Comparison of ENCODE assay signal across 14 mouse cellular contexts in the genomic region with DNA sequence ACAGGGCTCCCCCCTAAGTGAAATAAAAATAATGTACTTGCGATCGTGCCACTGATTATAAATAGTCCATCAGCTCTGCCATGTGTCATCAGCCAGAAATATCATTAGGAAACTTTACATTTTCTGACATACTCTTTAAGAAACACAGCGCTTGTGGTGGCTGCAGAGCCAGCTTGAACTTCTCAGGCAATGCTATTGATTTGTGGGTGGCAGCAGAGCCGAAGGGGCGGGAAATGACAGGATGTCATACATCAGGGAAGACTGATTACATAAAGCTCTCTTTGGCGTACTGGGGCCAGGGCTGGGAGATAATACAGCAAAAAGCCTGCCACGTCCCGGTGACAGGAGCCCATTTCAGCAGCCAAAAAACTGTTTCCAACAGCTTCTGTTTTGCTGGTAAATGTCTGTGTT.
DNase-seq lines count a peak whose midpoint lies in the region; ATAC-seq and TF ChIP-seq lines count a peak whose summit lies in the region.
"Had no signal": no experiment of that assay in that cellular context is flagged by ENCODE, and none has a peak within 500 bp of the region (broad histone marks: within the 10 kb centered on the region; RNA-seq: fewer than 3 reads in every experiment).

No protein-coding gene starts in this region.

- H3K9ac ChIP-seq in liver, postnatal 0 days (replicated peaks), result no peak overlapping the region
- H3K9ac ChIP-seq: embryonic facial prominence, embryonic 12.5 days; limb, embryonic 12.5 days; neural tube, embryonic 12.5 days had no signal

- no peak overlapping the region for H3K27ac ChIP-seq in liver, postnatal 0 days (ENCODE audit: low read depth)
- H3K27ac ChIP-seq: embryonic facial prominence, embryonic 12.5 days; limb, embryonic 12.5 days; neural tube, embryonic 12.5 days had no signal

- 21% methylated on average over 8 of the region's 8 CpGs for WGBS in liver, postnatal 0 days (ENCODE audit: insufficient replicate concordance)

- DNase-seq in cerebellum, adult 18-20 months, result peak; percentile 28 to 32
- no peak for DNase-seq in cerebellum, postnatal 14 days
- DNase-seq in layer of hippocampus, adult 11-12 months (ENCODE audit: low spot score), result peak; percentile 23
- no peak for DNase-seq in layer of hippocampus, adult 9-10 months (ENCODE audit: low spot score)
- DNase-seq in layer of hippocampus, adult 8-10 months (ENCODE audit: low spot score in 2 of 2), result peak; percentile 34 to 44
- peak; percentile 27 for DNase-seq in liver, postnatal 0 days
- DNase-seq in adrenal gland, postnatal 25 days, result no peak
- no peak for DNase-seq in lung, postnatal 36 days
- DNase-seq: adrenal gland, postnatal 36 days; kidney, adult 9 months; spleen, adult 18-20 months had no signal

- H3K4me2 ChIP-seq in liver, postnatal 0 days (ENCODE audit: low read depth, low read length), result no peak overlapping the region; the same call in 1 of the 2 replicates
- H3K4me2 ChIP-seq: embryonic facial prominence, embryonic 12.5 days; limb, embryonic 12.5 days; neural tube, embryonic 12.5 days had no signal

- TF ChIP-seq CTCF in liver, postnatal 0 days (IDR thresholded peaks at IDR 0.05; ENCODE audit: low read depth), result no peak

- H3K4me3 ChIP-seq in liver, postnatal 0 days (ENCODE audit: low read depth, low read length), result no peak overlapping the region
- H3K4me3 ChIP-seq: embryonic facial prominence, embryonic 12.5 days; limb, embryonic 12.5 days; neural tube, embryonic 12.5 days had no signal

- TF ChIP-seq EP300 in liver, postnatal 0 days (IDR thresholded peaks at IDR 0.05; ENCODE audit: low read depth), result no peak

- ATAC-seq in liver, postnatal 0 days, result peak; percentile 51

- H3K36me3 ChIP-seq in liver, postnatal 0 days (replicated peaks; ENCODE audit: insufficient read depth, low read length), result no peaks in the 10 kb centered on the region
- H3K36me3 ChIP-seq: embryonic facial prominence, embryonic 12.5 days; limb, embryonic 12.5 days had no signal

- H3K4me1 ChIP-seq in liver, postnatal 0 days (ENCODE audit: insufficient read depth), result no peaks in the 10 kb centered on the region
- H3K4me1 ChIP-seq: embryonic facial prominence, embryonic 12.5 days; limb, embryonic 12.5 days had no signal

- no peaks in the 10 kb centered on the region for H3K27me3 ChIP-seq in liver, postnatal 0 days (ENCODE audit: insufficient read depth, low read length)
- H3K27me3 ChIP-seq: embryonic facial prominence, embryonic 12.5 days; limb, embryonic 12.5 days; neural tube, embryonic 12.5 days had no signal

- no peaks in the 10 kb centered on the region for H3K9me3 ChIP-seq in liver, postnatal 0 days (ENCODE audit: low read length)
- H3K9me3 ChIP-seq: embryonic facial prominence, embryonic 12.5 days; limb, embryonic 12.5 days; neural tube, embryonic 12.5 days had no signal

Comparison
In these comparisons a context has a peak if more than half of its experiments do, and no peak if none do; other contexts are left out.
1. DNase-seq: peak in cerebellum, adult 18-20 months (2 of 2), layer of hippocampus, adult 11-12 months (single experiment), layer of hippocampus, adult 8-10 months (2 of 2) and liver, postnatal 0 days (single experiment); none in cerebellum, postnatal 14 days (0 of 2), layer of hippocampus, adult 9-10 months (single experiment), adrenal gland, postnatal 25 days (single experiment) and lung, postnatal 36 days (single experiment).